Mouse (Mus musculus) 416B (cell line): ENCODE measurements at regions not wholly inside any gene's neighbourhood (a gene's known extent, or its start where the extent isn't known, plus 50 kb on each side); places are given as distances from the start of the nearest gene placed in this dataset.
A peak's percentile ranks its signal among the peaks of the same experiment; 100 is the strongest.

Experiments
- DNase-seq: peaks from one replicate; pipeline ENCODE4 v3.0.0; 2011; ENCODE audit warnings: low read depth

GRCm38 (mm10) chr7:115076781-115077180 lies 333.3 kb downstream of the Insc start:
- DNase-seq: peak; percentile 8

- peak; percentile 45 for DNase-seq
Measured at GRCm38 (mm10) chr7:115084711-115085380, 341.4 kb downstream of the Insc start.

DNA sequence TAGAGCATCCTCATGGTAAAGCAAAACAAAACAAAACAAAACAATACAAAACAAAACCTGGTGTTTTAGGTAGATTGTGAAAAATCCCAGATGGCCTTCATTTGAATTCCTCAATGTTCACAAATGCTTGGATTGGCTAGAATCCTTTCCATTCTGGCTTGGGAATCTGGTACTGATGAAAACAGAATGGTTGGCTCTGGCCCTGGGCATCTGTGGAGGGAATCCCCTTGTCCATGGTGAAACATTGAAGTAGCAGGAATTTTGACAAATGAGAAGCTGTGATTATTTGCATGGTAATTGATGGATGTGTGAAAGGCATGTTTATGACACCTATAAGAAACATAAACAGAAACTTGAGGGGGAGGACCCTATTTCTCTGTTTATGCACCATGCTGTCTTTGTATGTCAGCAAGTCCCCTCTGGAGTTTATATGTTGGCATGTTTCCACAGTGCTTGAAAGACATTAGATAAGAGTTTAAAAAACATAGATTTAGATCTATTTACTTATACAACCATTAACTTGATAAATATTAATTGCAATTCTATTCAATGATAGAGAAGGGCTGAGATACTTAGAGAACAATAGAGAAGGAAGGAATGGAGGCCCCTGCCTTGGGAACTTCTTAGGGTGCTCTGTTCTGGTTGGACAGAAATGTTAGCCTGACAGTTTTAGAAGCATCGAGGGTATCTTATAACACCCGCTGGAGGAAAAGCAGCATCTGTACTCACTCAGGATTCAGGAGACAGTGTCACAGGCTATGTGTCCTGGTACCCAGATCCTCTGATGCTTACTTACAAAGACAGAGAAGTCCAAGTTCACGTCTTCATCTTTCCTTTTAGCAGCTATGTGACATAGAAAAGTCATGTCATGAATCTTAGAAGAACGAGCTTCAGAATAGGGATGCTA lies 343.3 kb downstream of the Insc start:
- DNase-seq: no peak

- no peak for DNase-seq
Measured at GRCm38 (mm10) chr7:115092481-115093050, 349.1 kb downstream of the Insc start.

- no peak for DNase-seq
Measured at GRCm38 (mm10) chr7:115106041-115106440, 362.5 kb downstream of the Insc start.

DNA sequence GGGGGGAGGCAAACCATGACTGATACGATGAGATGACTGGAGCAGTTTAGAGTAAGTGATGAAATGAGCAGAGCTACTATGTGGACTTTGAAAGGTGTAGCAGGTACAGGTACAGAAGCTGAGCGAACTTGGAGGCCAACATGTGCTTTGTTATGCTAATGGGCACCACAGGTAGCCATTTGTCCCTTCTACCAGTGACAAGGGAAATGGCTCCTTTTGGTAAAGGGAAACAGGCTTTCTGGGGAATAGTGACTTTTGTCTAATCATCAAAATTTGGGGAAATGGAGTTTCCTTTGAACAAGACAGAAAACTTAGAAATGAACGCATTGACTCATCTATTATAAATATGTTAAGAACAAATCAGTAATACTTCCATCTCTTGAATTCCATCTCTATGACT lies 368.8 kb downstream of the Insc start:
- DNase-seq: no peak

DNA sequence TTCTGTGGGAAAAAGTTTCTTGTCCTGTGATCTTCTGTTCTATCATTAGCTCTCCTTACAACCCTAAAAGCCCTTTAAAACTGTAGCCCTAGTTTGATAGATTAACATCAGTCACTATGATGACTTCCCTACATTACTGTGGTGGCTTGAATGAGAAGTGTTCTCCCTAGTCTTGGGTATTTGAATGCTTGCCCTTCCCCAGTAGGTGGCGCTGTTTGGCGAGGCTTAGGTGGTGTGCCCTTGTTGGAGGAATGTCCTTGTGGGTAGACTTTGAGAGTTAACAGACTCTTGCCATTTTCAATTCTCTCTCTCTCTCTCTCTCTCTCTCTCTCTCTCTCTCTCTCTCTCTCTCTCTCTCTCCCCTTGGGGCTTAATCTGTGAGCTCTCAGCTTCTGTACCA lies 379.8 kb downstream of the Insc start:
- DNase-seq: peak; percentile 1

- no peak for DNase-seq
Measured at GRCm38 (mm10) chr7:115129001-115129400, 385.5 kb downstream of the Insc start.

DNA sequence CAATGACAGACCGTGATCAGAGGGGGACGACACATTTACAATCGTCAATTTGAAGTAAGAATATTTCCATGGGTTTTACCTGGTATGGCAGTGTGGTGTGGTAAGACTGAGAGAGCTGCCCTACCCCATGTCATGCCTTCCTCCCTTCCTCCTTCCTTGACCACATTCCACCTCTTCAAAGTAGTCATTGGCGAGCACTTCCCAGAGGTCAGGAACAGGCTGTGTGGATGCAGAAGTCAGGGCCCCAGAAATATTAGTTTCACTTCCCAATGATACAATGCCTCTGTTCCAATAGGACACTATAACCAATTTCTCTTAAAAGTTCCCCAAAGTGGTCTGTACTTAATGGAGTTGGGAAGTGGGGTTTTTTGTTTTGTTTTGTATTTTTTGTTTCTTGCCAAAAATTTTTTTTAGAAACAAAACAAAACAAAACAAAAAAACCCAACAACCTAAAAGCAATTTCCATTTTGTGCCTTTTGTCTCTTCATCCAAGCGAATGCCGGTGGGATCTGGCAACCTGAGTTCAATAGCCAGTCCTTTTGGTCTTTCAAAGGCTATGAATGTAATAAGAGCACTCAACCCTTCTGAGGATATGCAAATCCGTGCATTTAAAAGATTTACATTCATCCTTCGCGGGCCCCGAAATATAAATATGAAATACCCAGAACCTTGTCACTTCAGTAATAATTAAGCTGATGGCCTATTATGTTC lies 387.9 kb downstream of the Insc start:
- no peak for DNase-seq

- no peak for DNase-seq
Measured at GRCm38 (mm10) chr7:115131970-115132551, 388.6 kb downstream of the Insc start.

- no peak for DNase-seq
Measured at GRCm38 (mm10) chr7:115132595-115132994, 389.1 kb downstream of the Insc start.

- DNase-seq: no peak
Measured at GRCm38 (mm10) chr7:115134926-115135575, 391.6 kb downstream of the Insc start.

DNA sequence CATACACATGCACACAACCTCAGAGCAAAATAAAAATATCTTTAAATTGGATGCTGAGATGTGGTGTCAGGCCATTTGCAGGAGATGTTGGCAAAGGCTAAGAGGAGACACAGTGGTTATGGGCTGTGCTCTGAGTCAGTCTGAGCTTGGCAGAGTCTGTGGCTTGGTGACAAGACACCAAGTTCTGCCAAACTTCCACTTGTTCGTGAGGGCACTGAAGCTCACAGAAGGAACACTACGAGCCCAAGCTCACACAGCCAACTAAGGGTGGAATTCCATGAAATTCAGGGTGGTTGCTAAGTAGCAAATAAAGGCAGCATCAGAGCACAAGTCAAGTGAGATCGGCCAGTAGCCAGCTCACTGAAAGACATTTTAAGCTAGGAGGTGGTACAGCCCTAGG lies 396.8 kb downstream of the Insc start:
- DNase-seq: no peak

GRCm38 (mm10) chr7:115142163-115142562 lies 398.7 kb downstream of the Insc start:
- DNase-seq: no peak

- DNase-seq: no peak
Measured at GRCm38 (mm10) chr7:115144947-115145346, 401.5 kb downstream of the Insc start.

- no peak for DNase-seq
Measured at GRCm38 (mm10) chr7:115147352-115147977, 404.0 kb downstream of the Insc start.

GRCm38 (mm10) chr7:115153291-115153690 lies 409.8 kb downstream of the Insc start:
- no peak for DNase-seq

- no peak for DNase-seq
Measured at GRCm38 (mm10) chr7:115153764-115154509, 410.4 kb downstream of the Insc start.

DNA sequence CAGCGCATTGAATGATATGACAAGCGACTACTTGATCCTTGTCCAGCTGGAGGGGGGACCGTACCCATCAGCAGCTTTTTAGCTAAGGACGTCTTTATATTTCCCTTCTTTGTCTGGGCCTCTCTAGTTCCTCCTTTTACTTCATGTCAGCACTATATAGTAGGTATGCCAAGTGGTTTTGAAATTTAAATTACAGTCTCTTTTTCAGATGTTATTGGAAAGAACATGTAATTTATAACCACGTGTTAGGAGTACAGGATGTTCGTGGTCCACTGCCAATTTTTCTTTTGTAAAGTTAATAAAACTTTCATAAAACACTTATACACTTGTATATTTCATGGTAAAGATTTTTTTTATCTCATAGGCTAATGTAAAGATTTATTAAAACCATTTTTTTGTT lies 426.5 kb downstream of the Insc start:
- DNase-seq: no peak

DNA sequence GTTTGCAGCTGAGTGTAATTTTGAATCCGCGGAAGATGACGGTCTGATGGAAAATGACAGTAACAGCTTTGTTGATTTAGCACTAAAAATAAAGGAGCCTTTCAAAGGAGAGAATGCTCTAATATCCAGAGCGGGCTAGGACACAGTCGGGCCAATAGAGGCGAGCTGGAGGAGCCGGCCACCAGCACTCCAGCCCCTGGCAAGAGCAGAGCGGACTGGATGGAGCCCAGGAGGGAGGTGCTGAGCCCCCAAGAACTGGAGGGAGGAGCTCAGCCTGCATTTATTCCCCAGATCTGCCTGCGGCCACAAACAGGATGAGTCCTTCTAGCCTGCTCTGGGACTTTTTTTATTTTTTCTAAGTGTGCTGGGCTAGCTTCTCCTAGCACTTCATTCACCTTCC lies 426.9 kb downstream of the Insc start:
- no peak for DNase-seq
